Comparison of ENCODE assay signal across 9 mouse cellular contexts in genomic region chr9:57817220-57817667, GRCm38 (mm10). TPM values are rescaled to one million over a fixed set of nuclear protein-coding genes. Genes with fewer than 3 reads are reported as not detected.
DNase-seq lines count a peak whose midpoint lies in the region; ATAC-seq and TF ChIP-seq lines count a peak whose summit lies in the region.
"Had no signal": no experiment of that assay in that cellular context is flagged by ENCODE, and none has a peak within 500 bp of the region (broad histone marks: within the 10 kb centered on the region; RNA-seq: fewer than 3 reads in every experiment).

No protein-coding gene starts in this region.

- no peak overlapping the region for H3K27ac ChIP-seq in limb, embryonic 14.5 days (replicated peaks; ENCODE audit: low read depth, low read length)

- 0 out of 2 replicates have a peak, but pooled peaks have one; percentile 37 for ATAC-seq in limb, embryonic 14.5 days (ENCODE audit: low FRiP score, low read depth)

- intact Hi-C loops in heart, postnatal 14 days (cut with DNase I) = no loop called here

- H3K27me3 ChIP-seq in limb, embryonic 14.5 days (ENCODE audit: control insufficient read depth, insufficient read depth, low read length) = no peaks in the 10 kb centered on the region
- H3K27me3 ChIP-seq: CH12.LX had no signal

- H3K36me3 ChIP-seq in limb, embryonic 14.5 days (ENCODE audit: control insufficient read depth, insufficient read depth, low read length) = no peaks in the 10 kb centered on the region

- peaks cover 46% of the 10 kb centered on the region for H3K4me1 ChIP-seq in limb, embryonic 14.5 days (ENCODE audit: control insufficient read depth, insufficient read depth, low read length)

- TF ChIP-seq POLR2A in limb, embryonic 14.5 days (IDR thresholded peaks at IDR 0.05; ENCODE audit: borderline replicate concordance, extremely low read depth, insufficient read depth, insufficient read length) = no peak

- H3K9me3 ChIP-seq in limb, embryonic 14.5 days (ENCODE audit: control insufficient read depth, low read length) = no peaks in the 10 kb centered on the region

- no peak overlapping the region for H3K9ac ChIP-seq in limb, embryonic 14.5 days (ENCODE audit: low read depth, low read length, severe bottlenecking)

- no peak overlapping the region for H3K4me3 ChIP-seq in limb, embryonic 14.5 days (replicated peaks; ENCODE audit: low read length)

- WGBS in limb, embryonic 14.5 days = 10% methylated on average over 6 of the region's 6 CpGs

- peak; percentile 38 for DNase-seq in gastrocnemius, adult 18-20 months (ENCODE audit: low spot score)
- DNase-seq in gastrocnemius, postnatal 4 days (ENCODE audit: low spot score in 2 of 2) = no peak
- peak; percentile 31 to 63 for DNase-seq in heart, postnatal 14 days
- DNase-seq in limb, embryonic 14.5 days (ENCODE audit: low spot score) = no peak
- peak; percentile 22 for DNase-seq in skeletal muscle tissue, adult 2 months (ENCODE audit: low read depth, low spot score)
- DNase-seq in layer of hippocampus, adult 18-20 months (ENCODE audit: low spot score in 2 of 2) = no peak
- no peak for DNase-seq in left cerebral cortex, adult 9 months (ENCODE audit: low spot score in 2 of 2)
- no peak for DNase-seq in urinary bladder, postnatal 25 days (ENCODE audit: low spot score)

- H3K4me2 ChIP-seq in limb, embryonic 14.5 days (replicated peaks; ENCODE audit: low read depth, low read length, severe bottlenecking) = 0 out of 2 replicates have a peak overlapping the region, but pooled peaks have one; percentile 11

RNA-seq across cellular contexts. Expression of gene Arid3b, which starts 19.3 kb away (rescaled TPM):
- 1 to 10 TPM; 3.7 TPM for total RNA-seq in gastrocnemius, adult 18-20 months (2021)
- total RNA-seq in gastrocnemius, postnatal 4 days (2021) = 1 to 10 TPM; 4.5 to 7.2 TPM
- 1 to 10 TPM; 3.6 to 4.5 TPM for total RNA-seq in heart, postnatal 14 days (2021)
- polyA plus RNA-seq in limb, embryonic 14.5 days (2012; rRNA removed) = 6.6 and 8.9 TPM in 2 replicates
- polyA plus RNA-seq in limb, embryonic 14.5 days (2014; fragmentation: Nextera tagmentation; extraction: Ambion mirVana) = 2.9 and 6.3 TPM in 2 replicates
- 1 to 10 TPM; 6.7 to 7.4 TPM for total RNA-seq in layer of hippocampus, adult 18-20 months (2021)

RNA-seq across cellular contexts. Expression of gene Clk3, which starts 51.6 kb away (rescaled TPM):
- 10 to 100 TPM; 36.1 to 45.2 TPM for total RNA-seq in gastrocnemius, adult 18-20 months (2021)
- total RNA-seq in gastrocnemius, postnatal 4 days (2021) = 10 to 100 TPM; 52.7 to 58.9 TPM
- total RNA-seq in heart, postnatal 14 days (2021) = 10 to 100 TPM; 32.7 to 40.8 TPM
- 133 and 146 TPM in 2 replicates for polyA plus RNA-seq in limb, embryonic 14.5 days (2012; rRNA removed)
- polyA plus RNA-seq in limb, embryonic 14.5 days (2014; fragmentation: Nextera tagmentation; extraction: Ambion mirVana) = 56.1 and 76.3 TPM in 2 replicates
- 10 to 100 TPM; 75.3 to 76.6 TPM for total RNA-seq in layer of hippocampus, adult 18-20 months (2021)

Comparison
In these comparisons a context has a peak if more than half of its experiments do, and no peak if none do; other contexts are left out.
1. DNase-seq: peak in gastrocnemius, adult 18-20 months (single experiment), heart, postnatal 14 days (2 of 2) and skeletal muscle tissue, adult 2 months (single experiment); none in gastrocnemius, postnatal 4 days (0 of 2), limb, embryonic 14.5 days (single experiment), layer of hippocampus, adult 18-20 months (0 of 2), left cerebral cortex, adult 9 months (0 of 2) and urinary bladder, postnatal 25 days (single experiment).